Mouse (Mus musculus) myocyte (in vitro differentiated cells): ENCODE measurements at regions not wholly inside any gene's neighbourhood (a gene's known extent, or its start where the extent isn't known, plus 50 kb on each side); places are given as distances from the start of the nearest gene placed in this dataset.
"Not testable (repeated sequence)": the region's sequence is repeated elsewhere in the genome, so short reads cannot be mapped to it uniquely, and the experiment has no call there.

Source experiments
- H3K27me3 ChIP-seq: one replicate; pipeline ENCODE4 v1.6.1; 2011; ENCODE audit not compliant: control insufficient read depth, insufficient read depth, insufficient read length
- H3K36me3 ChIP-seq: one replicate; pipeline ENCODE4 v1.6.1; 2011; ENCODE audit not compliant: control insufficient read depth, insufficient read depth
- H3K4me2 ChIP-seq: one replicate; pipeline ENCODE4 v1.6.1; 2011; ENCODE audit warnings: low read depth, control low read depth
- H3K4me3 ChIP-seq: one replicate; pipeline ENCODE4 v1.5.1; 2011; ENCODE audit warnings: mild to moderate bottlenecking, control low read depth, moderate library complexity
- H3K79me2 ChIP-seq: one replicate; pipeline ENCODE4 v1.6.1; 2011; ENCODE audit not compliant: control insufficient read depth, insufficient read depth
- H3ac ChIP-seq: one replicate; pipeline ENCODE4 v1.6.1; 2011; ENCODE audit not compliant: control insufficient read depth, insufficient read length
- CEBPB ChIP-seq: IDR thresholded peaks from 2 replicates; pipeline ENCODE4 v1.6.1; 2011; ENCODE audit warnings: mild to moderate bottlenecking, moderate library complexity; ENCODE audit not compliant: poor library complexity, insufficient read depth, severe bottlenecking
- E2F4 ChIP-seq: IDR thresholded peaks from one replicate; pipeline ENCODE4 v1.6.1; 2011; ENCODE audit warnings: mild to moderate bottlenecking, control low read depth, moderate library complexity; ENCODE audit not compliant: insufficient read depth
- MAX ChIP-seq: IDR thresholded peaks from one replicate; pipeline ENCODE4 v1.6.1; 2011; ENCODE audit warnings: low read depth, mild to moderate bottlenecking, control low read depth
- MYOD1 ChIP-seq, 3 experiments: IDR thresholded peaks; one replicate each; pipeline ENCODE4 v1.6.1; 2011; ENCODE audit warnings: control low read depth in 2 of 3, low read depth in 2 of 3, mild to moderate bottlenecking in 2 of 3, moderate library complexity in 1 of 3; ENCODE audit not compliant: insufficient read length in 2 of 3, control insufficient read depth in 1 of 3
- MYOG ChIP-seq, 3 experiments: IDR thresholded peaks; one replicate each; pipeline ENCODE4 v1.6.1; 2011; ENCODE audit warnings: control low read depth in 2 of 3, low read depth in 2 of 3, mild to moderate bottlenecking in 2 of 3; ENCODE audit not compliant: insufficient read length in 2 of 3, control insufficient read depth in 1 of 3, insufficient read depth in 1 of 3
- POLR2A ChIP-seq: IDR thresholded peaks from one replicate; pipeline ENCODE4 v1.6.1; 2011; ENCODE audit warnings: low read depth, mild to moderate bottlenecking, control low read depth, moderate library complexity; ENCODE audit not compliant: insufficient read length
- POLR2AphosphoS2 ChIP-seq: IDR thresholded peaks from one replicate; pipeline ENCODE4 v1.6.1; 2011; ENCODE audit warnings: low read depth, control low read depth; ENCODE audit not compliant: insufficient read length
- REST ChIP-seq: IDR thresholded peaks from one replicate; pipeline ENCODE4 v1.6.1; 2011; ENCODE audit warnings: mild to moderate bottlenecking, control low read depth, moderate library complexity; ENCODE audit not compliant: insufficient read depth, insufficient read length
- SRF ChIP-seq: IDR thresholded peaks from one replicate; pipeline ENCODE4 v1.6.1; 2011; ENCODE audit warnings: low read depth; ENCODE audit not compliant: control insufficient read depth, insufficient read length
- TCF12 ChIP-seq: IDR thresholded peaks from one replicate; pipeline ENCODE4 v1.6.1; 2011; ENCODE audit warnings: mild to moderate bottlenecking, control low read depth; ENCODE audit not compliant: poor library complexity, insufficient read depth, severe bottlenecking
- TCF3 ChIP-seq: IDR thresholded peaks from one replicate; pipeline ENCODE4 v1.6.1; 2011; ENCODE audit warnings: low read depth, control low read depth; ENCODE audit not compliant: insufficient read length
- USF1 ChIP-seq: IDR thresholded peaks from one replicate; pipeline ENCODE4 v1.6.1; 2011; ENCODE audit warnings: low read depth, mild to moderate bottlenecking, control low read depth, moderate library complexity

DNA sequence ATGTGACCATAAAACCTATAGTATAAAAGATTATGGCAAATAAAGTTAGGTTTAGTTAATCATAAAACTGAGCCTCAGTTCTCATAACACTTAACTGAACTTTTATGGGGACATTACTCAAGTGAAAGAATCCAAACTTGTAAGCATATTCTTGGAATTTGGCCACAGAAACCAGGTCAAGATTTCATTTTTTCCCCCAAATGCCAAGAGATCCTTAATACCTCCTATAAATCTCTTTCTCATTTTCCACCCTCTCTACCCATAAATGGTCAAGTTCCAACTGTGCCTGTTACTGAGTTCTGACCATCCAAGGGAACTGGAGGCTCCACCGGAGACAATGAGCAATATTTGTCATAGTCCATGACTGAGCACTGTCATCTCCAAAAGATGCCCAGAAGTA is 97.8 kb upstream of the Galnt18 start:
- TF ChIP-seq E2F4 (no peak), MYOD1 (IDR thresholded peaks at IDR 0.05; ENCODE audit: control insufficient read depth in 1 of 3, insufficient read length in 2 of 3, low read depth in 2 of 3) (no peak)
- H3K27me3 ChIP-seq, result no peaks in the 10 kb centered on the region
- no peak overlapping the region for H3K4me2 ChIP-seq
- H3ac ChIP-seq, result no peak overlapping the region
- no peaks in the 10 kb centered on the region for H3K79me2 ChIP-seq
- no peak overlapping the region for H3K4me3 ChIP-seq
- no peaks in the 10 kb centered on the region for H3K36me3 ChIP-seq

- TF ChIP-seq MAX, result no peak
- no peak for TF ChIP-seq TCF3
- TF ChIP-seq TCF12, result no peak
- no peak for TF ChIP-seq USF1
- TF ChIP-seq SRF, result no peak
- no peak for TF ChIP-seq MYOG (IDR thresholded peaks at IDR 0.05; ENCODE audit: control insufficient read depth in 1 of 3, insufficient read depth in 1 of 3, insufficient read length in 2 of 3, low read depth in 2 of 3)
- no peak for TF ChIP-seq CEBPB
- no peak for TF ChIP-seq POLR2A
- no peak for TF ChIP-seq POLR2AphosphoS2
- TF ChIP-seq E2F4, result no peak
- no peak for TF ChIP-seq REST
- H3ac ChIP-seq, result no peak overlapping the region
- no peaks in the 10 kb centered on the region for H3K36me3 ChIP-seq
- no peaks in the 10 kb centered on the region for H3K27me3 ChIP-seq
- H3K4me3 ChIP-seq, result no peak overlapping the region
- no peaks in the 10 kb centered on the region for H3K79me2 ChIP-seq
- no peak overlapping the region for H3K4me2 ChIP-seq
These were observed 96.2 kb upstream of the Galnt18 start for GRCm38 (mm10) chr7:111875949-111876348.

GRCm38 (mm10) chr7:111869337-111869736 is 89.6 kb upstream of the Galnt18 start:
- no peak overlapping the region for H3K4me2 ChIP-seq
- no peaks in the 10 kb centered on the region for H3K27me3 ChIP-seq
- TF ChIP-seq SRF (no peak), E2F4 (no peak), TCF3 (no peak), TCF12 (no peak), POLR2AphosphoS2 (no peak), MYOG (IDR thresholded peaks at IDR 0.05; ENCODE audit: control insufficient read depth in 1 of 3, insufficient read depth in 1 of 3, insufficient read length in 2 of 3, low read depth in 2 of 3) (no peak), MAX (no peak), MYOD1 (IDR thresholded peaks at IDR 0.05; ENCODE audit: control insufficient read depth in 1 of 3, insufficient read length in 2 of 3, low read depth in 2 of 3) (no peak), POLR2A (no peak), USF1 (no peak), REST (no peak), CEBPB (no peak)
- no peak overlapping the region for H3ac ChIP-seq
- no peaks in the 10 kb centered on the region for H3K36me3 ChIP-seq
- no peak overlapping the region for H3K4me3 ChIP-seq
- H3K79me2 ChIP-seq, result no peaks in the 10 kb centered on the region

DNA sequence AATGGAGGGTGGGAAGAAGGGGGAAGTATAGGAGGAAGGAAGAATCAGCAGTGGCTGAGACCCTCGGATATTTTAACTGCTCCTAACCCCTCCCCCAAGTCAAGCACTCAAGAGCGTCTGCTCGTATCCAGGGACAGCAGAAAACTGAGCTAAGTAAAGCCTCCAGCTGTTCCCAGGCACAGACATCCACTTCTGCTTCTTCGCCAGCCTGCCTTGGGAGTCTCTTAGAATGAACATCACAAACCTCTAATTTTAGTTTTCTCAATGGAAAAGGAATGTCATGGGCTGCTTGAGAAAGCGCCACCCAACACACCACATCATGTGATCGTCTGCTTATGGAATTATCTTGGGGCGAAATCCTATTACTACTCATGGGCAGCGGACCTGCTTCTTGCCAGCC is 83.3 kb upstream of the Galnt18 start:
- H3K79me2 ChIP-seq, result no peaks in the 10 kb centered on the region
- H3K4me3 ChIP-seq, result no peak overlapping the region
- TF ChIP-seq TCF3, result no peak
- peak in 1 of 3 experiments; percentile 4 for TF ChIP-seq MYOG (IDR thresholded peaks at IDR 0.05; ENCODE audit: control insufficient read depth in 1 of 3, insufficient read depth in 1 of 3, insufficient read length in 2 of 3, low read depth in 2 of 3)
- TF ChIP-seq SRF, result no peak
- no peaks in the 10 kb centered on the region for H3K27me3 ChIP-seq
- H3ac ChIP-seq, result no peak overlapping the region
- no peak overlapping the region for H3K4me2 ChIP-seq
- no peaks in the 10 kb centered on the region for H3K36me3 ChIP-seq

DNA sequence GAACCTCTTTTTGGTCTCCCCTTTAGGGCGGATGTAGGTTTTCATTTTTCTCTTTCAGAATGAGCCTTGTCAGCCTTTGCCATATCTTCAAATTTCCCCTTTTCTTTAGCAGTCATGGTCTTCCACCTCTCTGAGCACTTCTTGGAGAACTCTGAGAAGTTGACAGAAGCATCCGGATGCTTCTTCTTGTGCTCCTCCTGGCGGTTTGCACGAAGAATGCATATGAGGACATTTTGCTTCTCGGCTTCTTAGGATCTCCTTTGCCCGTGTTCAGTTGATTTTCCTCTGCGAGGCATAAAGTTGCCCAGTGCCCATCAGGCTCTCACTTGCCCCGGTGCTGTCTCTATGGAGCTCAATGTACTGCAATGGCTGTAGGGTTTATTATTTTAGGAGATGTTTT is 78.5 kb upstream of the Galnt18 start:
- not testable (repeated sequence) for H3ac ChIP-seq, H3K36me3 ChIP-seq, H3K4me3 ChIP-seq, H3K79me2 ChIP-seq, H3K27me3 ChIP-seq, H3K4me2 ChIP-seq

- Histone ChIP-seq H3K27me3 (no peaks in the 10 kb centered on the region), H3K4me3 (no peak overlapping the region), H3ac (no peak overlapping the region), H3K79me2 (no peaks in the 10 kb centered on the region), H3K36me3 (no peaks in the 10 kb centered on the region), H3K4me2 (no peak overlapping the region)
- TF ChIP-seq USF1 (no peak), SRF (no peak)
These were observed 77.2 kb upstream of the Galnt18 start for GRCm38 (mm10) chr7:111856977-111857376.
